Mouse (Mus musculus): Measurements from ENCODE around the gene Tmem230.
A peak's percentile ranks its signal among the peaks of the same experiment; 100 is the strongest.

Gene Tmem230

GRCm38 (mm10) chr2:132221611-132222073 is 26.0 kb downstream of the Tmem230 start:
- DNase-seq = peak; percentile 62

GRCm38 (mm10) chr2:132211995-132212656 is 35.5 kb downstream of the Tmem230 start:
- DNase-seq = no peak

DNA sequence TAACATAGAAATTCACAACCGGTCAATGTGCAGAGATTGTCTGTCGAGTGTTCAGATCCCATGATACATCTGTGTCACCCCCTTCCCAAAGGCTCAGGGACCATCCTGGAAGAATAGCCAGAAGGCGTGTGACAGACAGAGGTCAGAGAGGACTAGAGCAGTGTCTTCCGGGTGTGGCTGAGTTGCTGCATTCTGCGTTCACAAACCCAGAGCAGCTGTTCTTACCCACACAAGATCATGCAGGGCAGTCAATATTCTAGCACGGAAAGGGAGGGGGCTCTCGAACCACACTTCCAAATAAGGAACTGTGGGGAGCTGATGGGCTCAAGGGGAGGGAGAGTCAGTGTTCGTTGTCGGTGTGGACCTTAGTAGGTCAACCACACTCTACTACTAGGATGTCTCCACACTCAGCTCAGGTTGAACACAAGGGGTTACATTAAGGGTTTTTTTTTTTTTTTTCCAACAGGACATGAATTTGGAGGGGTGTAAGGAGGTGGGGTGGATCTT is 36.7 kb downstream of the Tmem230 start:
- no peak for DNase-seq

- DNase-seq = no peak
Measured at GRCm38 (mm10) chr2:132208246-132208881, 39.2 kb downstream of the Tmem230 start.

DNA sequence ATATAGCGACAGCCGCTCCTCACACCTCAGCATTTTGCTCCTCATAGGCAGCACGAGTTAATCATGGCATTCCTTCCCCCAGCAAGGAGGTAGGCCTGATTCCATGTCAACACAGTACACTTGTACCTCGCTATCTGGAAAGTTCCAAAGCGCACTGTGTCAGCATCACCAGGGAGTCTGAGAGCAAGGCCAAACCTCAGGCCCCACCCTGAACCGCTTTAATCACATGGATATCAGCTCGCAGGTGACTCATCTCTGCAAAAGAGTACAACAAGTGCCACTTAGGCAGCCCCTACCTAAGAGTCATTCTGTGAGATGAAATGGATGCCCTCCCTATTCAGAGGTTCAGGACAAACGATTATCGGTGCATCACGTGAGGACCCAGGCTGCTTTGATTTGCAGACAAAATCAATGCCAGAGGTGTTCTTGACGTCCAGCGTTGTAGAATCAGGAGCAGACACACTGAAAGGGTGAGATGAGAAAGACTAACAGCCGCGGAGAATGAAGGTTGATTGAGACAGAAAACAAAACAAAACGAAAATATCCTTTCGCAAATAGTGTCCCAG is 41.2 kb downstream of the Tmem230 start:
- no peak for DNase-seq

DNA sequence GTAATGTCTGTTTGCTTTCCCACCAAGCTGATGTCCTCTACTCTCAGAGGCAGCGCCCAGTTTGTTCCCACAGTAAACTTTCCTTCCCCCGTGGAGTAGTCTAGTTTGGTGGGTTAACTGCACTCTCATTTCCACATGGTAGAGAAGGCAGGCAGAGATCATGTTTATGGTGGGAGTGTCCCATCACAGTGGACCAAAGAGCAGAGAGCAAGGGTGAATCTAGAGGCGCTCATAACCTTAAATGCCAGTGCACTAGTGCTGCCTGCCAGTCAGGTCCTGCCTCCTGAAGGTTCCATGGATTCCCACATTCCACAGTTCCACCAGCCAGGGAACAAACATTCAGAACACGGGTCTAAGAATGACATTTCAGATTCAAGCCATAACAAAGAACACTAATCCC is 42.1 kb downstream of the Tmem230 start:
- DNase-seq = no peak

- no peak for DNase-seq
Measured at GRCm38 (mm10) chr2:132203773-132204172, 43.8 kb downstream of the Tmem230 start.

- DNase-seq = no peak
Measured at GRCm38 (mm10) chr2:132203186-132203585, 44.4 kb downstream of the Tmem230 start.

GRCm38 (mm10) chr2:132198017-132198933 is 49.3 kb downstream of the Tmem230 start:
- no peak for DNase-seq

GRCm38 (mm10) chr2:132195602-132196001 is 52.0 kb downstream of the Tmem230 start:
- no peak for DNase-seq

DNA sequence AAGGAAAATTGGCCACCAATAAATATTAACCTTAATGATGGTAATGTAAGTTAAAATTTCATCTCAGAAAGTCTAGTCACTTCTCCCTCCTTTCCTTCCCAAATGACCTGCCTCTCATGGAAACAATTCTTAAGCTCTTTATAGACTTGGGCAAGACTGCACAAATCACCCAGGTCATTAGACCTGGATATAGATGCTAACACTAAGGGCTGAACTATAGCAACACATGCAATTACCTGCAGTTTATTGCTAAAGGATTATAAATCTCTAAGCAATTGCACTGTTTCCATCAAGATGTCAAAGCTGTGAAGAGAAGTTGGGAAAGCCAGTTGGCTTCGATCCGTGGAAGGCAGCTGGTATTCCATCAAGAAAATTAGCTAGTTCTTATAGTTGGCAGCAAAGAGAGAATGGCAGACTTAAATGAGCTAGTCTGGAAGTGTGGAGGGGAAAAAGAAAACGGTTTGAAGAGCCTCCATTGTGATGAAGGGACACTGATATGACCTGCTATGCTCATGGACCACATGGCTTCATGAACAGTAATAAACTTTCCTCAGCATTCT is 56.9 kb downstream of the Tmem230 start:
- DNase-seq = no peak
